Mouse (Mus musculus): Measurements from ENCODE around the gene Tpp2. TPM values are rescaled to one million over a fixed set of nuclear protein-coding genes. Genes with fewer than 3 reads are reported as not detected.
A peak's percentile ranks its signal among the peaks of the same experiment; 100 is the strongest.
"Not testable (repeated sequence)": the region's sequence is repeated elsewhere in the genome, so short reads cannot be mapped to it uniquely, and the experiment has no call there.

The Tpp2 gene
- polyA plus RNA-seq, 1 experiment, result 12.0 TPM

DNA sequence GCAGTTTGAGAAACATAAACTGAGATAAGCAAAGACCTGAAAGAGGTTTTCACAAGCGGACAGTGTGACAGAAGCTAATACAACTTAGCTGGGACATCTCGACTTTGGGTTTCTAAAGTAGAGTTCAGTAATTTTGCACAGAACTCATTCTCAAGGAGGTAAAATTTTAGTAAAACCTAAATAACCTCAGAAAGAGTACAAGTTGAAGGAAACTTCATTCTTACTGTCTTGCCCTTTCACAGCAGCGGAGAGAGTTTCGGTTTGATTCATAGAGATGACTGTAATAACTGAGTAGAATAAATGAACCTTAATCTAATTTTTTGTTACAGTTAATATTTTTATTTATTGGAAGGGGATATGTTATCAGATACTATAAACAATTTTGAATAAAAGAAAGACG lies 99.5 kb downstream of the Tpp2 start:
- Histone ChIP-seq H3K36me3 (ENCODE audit: control insufficient read depth, insufficient read depth, low read length) (no peaks in the 10 kb centered on the region), H3K27ac (ENCODE audit: control insufficient read depth, insufficient read depth, low read length) (no peak overlapping the region), H3K27me3 (ENCODE audit: control insufficient read depth, insufficient read depth, low read length) (no peaks in the 10 kb centered on the region), H3K4me3 (ENCODE audit: control insufficient read depth, insufficient read depth, low read length) (no peak overlapping the region), H3K4me1 (replicated peaks; ENCODE audit: control insufficient read depth, insufficient read depth, low read length) (no peaks in the 10 kb centered on the region)
- TF ChIP-seq POLR2A (IDR thresholded peaks at IDR 0.05; ENCODE audit: control insufficient read depth, extremely low read depth, insufficient read depth, low read length, poor library complexity), result no peak
- no peak for TF ChIP-seq CTCF (IDR thresholded peaks at IDR 0.05; ENCODE audit: borderline replicate concordance, control insufficient read depth, extremely low read depth, insufficient read depth, low read length, poor library complexity)
- WGBS, result 95% methylated on average over 5 of the region's 5 CpGs
- no peak for DNase-seq

DNA sequence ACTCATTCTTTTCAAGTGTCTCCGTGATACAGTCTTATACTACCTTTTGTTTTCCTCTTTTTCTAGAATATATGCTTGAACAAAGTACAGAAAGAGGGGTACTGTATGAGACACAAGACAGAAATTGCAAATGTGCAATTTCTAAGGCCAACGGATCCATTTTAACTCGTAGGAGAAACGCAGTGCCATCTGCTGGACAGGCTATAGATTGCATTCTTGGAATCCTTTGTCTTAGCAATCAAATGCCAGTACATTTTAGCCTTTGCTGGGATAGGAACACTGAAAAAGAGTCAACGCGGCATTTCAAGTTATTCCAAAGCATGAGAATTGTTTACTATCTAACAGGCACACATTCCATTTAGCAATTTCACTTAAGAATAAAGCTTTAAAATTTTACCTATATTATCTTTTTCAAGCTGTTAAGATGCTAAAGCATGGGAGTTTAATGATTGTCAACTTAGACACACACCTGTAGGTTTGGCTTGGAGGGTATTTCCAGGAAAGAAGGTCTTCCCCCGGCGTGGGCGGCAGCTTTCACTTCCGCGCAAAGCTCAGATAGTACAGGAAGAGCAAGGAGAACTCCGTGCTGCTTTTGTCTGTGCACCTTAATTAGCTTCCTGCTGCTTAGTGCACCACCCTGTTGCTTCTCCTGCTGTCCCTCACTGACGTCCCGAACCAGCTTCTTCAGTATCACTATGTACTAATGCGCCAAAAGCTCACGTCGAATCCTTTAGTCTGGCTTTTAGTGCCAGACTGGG lies 108.5 kb downstream of the Tpp2 start:
- WGBS, result 2% methylated on average over 17 of the region's 17 CpGs

DNA sequence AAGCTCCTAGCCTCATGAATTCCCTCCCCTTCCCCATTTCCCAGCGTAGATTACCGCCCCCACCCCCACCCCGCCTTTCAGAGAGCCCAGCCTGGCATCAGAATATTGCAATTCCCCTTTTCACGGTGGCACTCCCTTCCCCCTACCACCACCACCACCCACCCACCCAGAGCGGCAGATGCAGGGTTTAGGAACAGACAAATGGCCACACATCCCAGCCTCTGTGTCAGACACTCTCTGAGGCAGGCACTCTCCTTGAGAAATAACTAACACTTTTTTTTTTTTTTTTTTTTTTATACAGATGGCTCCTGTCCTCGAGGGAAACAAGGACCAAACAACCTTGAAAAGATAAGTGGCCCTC lies 109.1 kb downstream of the Tpp2 start:
- no peaks in the 10 kb centered on the region for H3K4me1 ChIP-seq (replicated peaks; ENCODE audit: control insufficient read depth, insufficient read depth, low read length)
- H3K4me3 ChIP-seq (ENCODE audit: control insufficient read depth, insufficient read depth, low read length), result peak overlapping the region; percentile 27
- H3K27me3 ChIP-seq (ENCODE audit: control insufficient read depth, insufficient read depth, low read length), result no peaks in the 10 kb centered on the region
- no peak overlapping the region for H3K27ac ChIP-seq (ENCODE audit: control insufficient read depth, insufficient read depth, low read length)
- 10% methylated on average over 6 of the region's 6 CpGs for WGBS
- TF ChIP-seq POLR2A (IDR thresholded peaks at IDR 0.05; ENCODE audit: control insufficient read depth, extremely low read depth, insufficient read depth, low read length, poor library complexity), result no peak
- DNase-seq, result no peak
- no peaks in the 10 kb centered on the region for H3K36me3 ChIP-seq (ENCODE audit: control insufficient read depth, insufficient read depth, low read length)

More for the DNA sequence above, 108.5 kb downstream of the Tpp2 start:
- no peaks in the 10 kb centered on the region for H3K36me3 ChIP-seq (ENCODE audit: control insufficient read depth, insufficient read depth, low read length)
- H3K27ac ChIP-seq (ENCODE audit: control insufficient read depth, insufficient read depth, low read length), result no peak overlapping the region
- no peaks in the 10 kb centered on the region for H3K27me3 ChIP-seq (ENCODE audit: control insufficient read depth, insufficient read depth, low read length)
- H3K4me3 ChIP-seq (ENCODE audit: control insufficient read depth, insufficient read depth, low read length), result peak overlapping the region; percentile 27
- no peaks in the 10 kb centered on the region for H3K4me1 ChIP-seq (replicated peaks; ENCODE audit: control insufficient read depth, insufficient read depth, low read length)
- peak; percentile 62 for DNase-seq
- TF ChIP-seq CTCF (IDR thresholded peaks at IDR 0.05; ENCODE audit: borderline replicate concordance, control insufficient read depth, extremely low read depth, insufficient read depth, low read length, poor library complexity), result no peak
- no peak for TF ChIP-seq POLR2A (IDR thresholded peaks at IDR 0.05; ENCODE audit: control insufficient read depth, extremely low read depth, insufficient read depth, low read length, poor library complexity)

DNA sequence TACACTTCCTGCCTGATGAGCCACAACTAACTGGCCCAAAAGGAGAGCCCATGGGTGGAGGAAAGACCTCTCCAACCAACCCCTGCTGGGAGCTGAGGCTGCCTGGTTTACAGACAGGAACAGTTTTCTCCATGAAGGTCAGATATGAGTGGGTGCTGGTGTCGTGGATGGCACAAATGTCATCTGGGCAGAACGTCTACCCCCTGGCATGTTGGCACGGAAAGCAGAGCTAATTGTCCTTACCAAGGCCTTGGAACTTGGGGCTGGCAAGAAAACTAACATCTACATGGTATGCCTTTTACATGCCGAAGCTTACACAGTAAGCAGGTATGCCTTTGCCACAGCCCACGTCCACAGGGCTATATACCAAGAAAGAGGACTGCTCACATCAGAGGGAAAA lies 112.2 kb downstream of the Tpp2 start:
- not testable (repeated sequence) for H3K27ac ChIP-seq (ENCODE audit: control insufficient read depth, insufficient read depth, low read length); H3K4me3 ChIP-seq (ENCODE audit: control insufficient read depth, insufficient read depth, low read length); H3K27me3 ChIP-seq (ENCODE audit: control insufficient read depth, insufficient read depth, low read length); H3K36me3 ChIP-seq (ENCODE audit: control insufficient read depth, insufficient read depth, low read length); H3K4me1 ChIP-seq (replicated peaks; ENCODE audit: control insufficient read depth, insufficient read depth, low read length); DNase-seq
- WGBS, result 95% methylated on average over 5 of the region's 5 CpGs

DNA sequence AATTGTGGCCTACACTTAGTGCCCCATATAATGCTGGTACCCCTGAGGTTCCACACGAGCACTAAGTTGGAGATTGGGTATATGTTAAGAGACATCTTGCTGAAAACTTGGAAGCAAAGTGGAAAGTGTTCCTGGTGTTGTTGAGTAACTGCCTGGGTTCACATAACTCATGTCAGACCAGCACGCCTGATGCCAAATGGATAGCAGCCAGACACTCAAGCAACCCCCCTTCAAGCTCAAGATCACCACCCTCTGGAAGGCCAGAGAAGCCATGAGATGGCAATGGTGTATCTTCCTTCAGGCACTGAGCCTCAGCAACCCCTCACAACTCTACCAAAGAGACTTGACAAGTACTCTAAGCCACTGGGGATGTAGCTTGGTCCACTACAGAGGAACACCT lies 113.1 kb downstream of the Tpp2 start:
- WGBS, result 95% methylated on average over 2 of the region's 2 CpGs
- TF ChIP-seq POLR2A (IDR thresholded peaks at IDR 0.05; ENCODE audit: control insufficient read depth, extremely low read depth, insufficient read depth, low read length, poor library complexity) (no peak), CTCF (IDR thresholded peaks at IDR 0.05; ENCODE audit: borderline replicate concordance, control insufficient read depth, extremely low read depth, insufficient read depth, low read length, poor library complexity) (no peak)

More for the DNA sequence above, 113.1 kb downstream of the Tpp2 start:
- Histone ChIP-seq H3K27ac (ENCODE audit: control insufficient read depth, insufficient read depth, low read length) (no peak overlapping the region), H3K4me1 (replicated peaks; ENCODE audit: control insufficient read depth, insufficient read depth, low read length) (no peaks in the 10 kb centered on the region), H3K36me3 (ENCODE audit: control insufficient read depth, insufficient read depth, low read length) (no peaks in the 10 kb centered on the region), H3K27me3 (ENCODE audit: control insufficient read depth, insufficient read depth, low read length) (no peaks in the 10 kb centered on the region), H3K4me3 (ENCODE audit: control insufficient read depth, insufficient read depth, low read length) (no peak overlapping the region)
- DNase-seq, result no peak

Other genes starting within 250 kb of the Tpp2 start
- 0.69 and 1.3 TPM in 2 replicates for gene 1500015O10Rik, start 203.0 kb upstream of the Tpp2 start, polyA plus RNA-seq (2012; rRNA removed)
- 9.0 and 11.0 TPM in 2 replicates for gene Uxs1, start 105.8 kb upstream of the Tpp2 start, polyA plus RNA-seq (2012; rRNA removed)
- gene Mettl21c, start 86.4 kb downstream of the Tpp2 start, polyA plus RNA-seq (2012; rRNA removed), result 0.08 and 0.42 TPM in 2 replicates
- 0.13 and 0.18 TPM in 2 replicates for gene Gm8251, start 128.3 kb downstream of the Tpp2 start, polyA plus RNA-seq (2012; rRNA removed)
- gene Tex30, start 168.8 kb downstream of the Tpp2 start, polyA plus RNA-seq (2012; rRNA removed), result 24.3 and 25.1 TPM in 2 replicates
- gene Kdelc1, start 185.2 kb downstream of the Tpp2 start, polyA plus RNA-seq (2012; rRNA removed), result 10.9 and 11.9 TPM in 2 replicates
- 3.9 and 4.2 TPM in 2 replicates for gene Bivm, start 185.3 kb downstream of the Tpp2 start, polyA plus RNA-seq (2012; rRNA removed)
- gene Ercc5, start 214.1 kb downstream of the Tpp2 start, polyA plus RNA-seq (2012; rRNA removed), result 5.9 and 6.2 TPM in 2 replicates